Mouse (Mus musculus) hindbrain, postnatal 0 days (tissue): ENCODE results near the gene Hoxa10. TPM values are rescaled to one million over a fixed set of nuclear protein-coding genes. Genes with fewer than 3 reads are reported as not detected.
A peak's percentile ranks its signal among the peaks of the same experiment; 100 is the strongest.

ENCODE experiments used
- ATAC-seq: fragments of 200-750 bp; cut with Nextera tagmentation; 2 replicates; pipeline ENCODE4 v1.8.0; 2017; ENCODE audit warnings: mild to moderate bottlenecking, moderate TSS enrichment, moderate library complexity
- DNase-seq: peaks from one replicate; pipeline ENCODE4 v3.0.0-alpha.2; 2015; ENCODE audit warnings: low spot score
- H3K27ac ChIP-seq: fragments of 300-500 bp; sonication (generic); 2 replicates; pipeline ENCODE4 v1.5.1; 2014; ENCODE audit warnings: mild to moderate bottlenecking
- H3K27me3 ChIP-seq: fragments of 300-500 bp; sonication (generic); 2 replicates; pipeline ENCODE4 v1.6.1; 2014; ENCODE audit warnings: low read length, mixed read lengths; ENCODE audit not compliant: insufficient read depth
- H3K36me3 ChIP-seq: fragments of 300-500 bp; sonication (generic); 2 replicates; pipeline ENCODE4 v1.6.1; 2014; ENCODE audit warnings: low read length, mixed read lengths; ENCODE audit not compliant: insufficient read depth
- H3K4me1 ChIP-seq: fragments of 300-500 bp; sonication (generic); 2 replicates; pipeline ENCODE4 v1.6.1; 2014; ENCODE audit warnings: antibody characterized with exemption, low read length, mixed read lengths; ENCODE audit not compliant: insufficient read depth
- H3K4me2 ChIP-seq: fragments of 300-500 bp; sonication (generic); 2 replicates; pipeline ENCODE4 v1.6.1; 2014; ENCODE audit warnings: low read depth, mild to moderate bottlenecking, low read length, moderate library complexity, mixed read lengths
- H3K4me3 ChIP-seq: fragments of 300-500 bp; sonication (generic); 2 replicates; pipeline ENCODE4 v1.5.1; 2014; ENCODE audit warnings: low read length
- H3K9ac ChIP-seq: fragments of 300-500 bp; sonication (generic); replicated peaks from 2 replicates; pipeline ENCODE4 v1.6.1; 2014; ENCODE audit warnings: mild to moderate bottlenecking, low read length, moderate library complexity, mixed read lengths
- H3K9me3 ChIP-seq: fragments of 300-500 bp; sonication (generic); 2 replicates; pipeline ENCODE4 v1.6.1; 2016; ENCODE audit warnings: low read length, mixed read lengths
- CTCF ChIP-seq: IDR thresholded peaks from 2 replicates; pipeline ENCODE4 v1.5.1; 2016; ENCODE audit warnings: antibody characterized with exemption, control low read depth, low read depth
- WGBS: fragments of 180-500 bp; shearing (Covaris S2); extraction: QIAGEN DNeasy Blood & Tissue Kit; methylation state at CpG from one replicate; pipeline ENCODE4 v1.1.7; 2014; 5-methylcytosine and 5-hydroxymethylcytosine counted together
- polyA plus RNA-seq: library from polyadenylated mRNA; unstranded; fragments of >200 nt; fragmentation: Nextera tagmentation; extraction: Ambion mirVana; gene quantifications from 2 replicates; pipeline ENCODE4 v1.2.1, GENCODE M21; 2015
- total RNA-seq: library from RNA; depleted of rRNA; stranded (reverse); fragments of >200 nt; gene quantifications from 2 replicates; pipeline ENCODE4 v1.2.3, GENCODE M21; 2014

The Hoxa10 gene
- total and polyA plus RNA-seq, 2 experiments from 2014 or later: not detected

GRCm38 (mm10) chr6:52205638-52206621, 34.7 kb downstream of the Hoxa10 start:
- Histone ChIP-seq H3K36me3 (no peaks in the 10 kb centered on the region), H3K4me2 (peak overlapping the region; percentile 19), H3K27me3 (peaks cover 87% of the 10 kb centered on the region), H3K4me1 (no peaks in the 10 kb centered on the region), H3K27ac (peak overlapping the region; percentile 38), H3K9me3 (no peaks in the 10 kb centered on the region), H3K9ac (no peak overlapping the region), H3K4me3 (no peak overlapping the region)
- ATAC-seq: no peak
- DNase-seq: no peak
- TF ChIP-seq CTCF: no peak
- 3% methylated on average over 55 of the region's 55 CpGs for WGBS

GRCm38 (mm10) chr6:52205221-52205620, 35.4 kb downstream of the Hoxa10 start:
- Histone ChIP-seq H3K4me1 (no peaks in the 10 kb centered on the region), H3K9me3 (no peaks in the 10 kb centered on the region), H3K27ac (peak overlapping the region; percentile 38; the same call in 1 of the 2 replicates), H3K4me3 (no peak overlapping the region), H3K4me2 (peak overlapping the region; percentile 52; the same call in 1 of the 2 replicates), H3K36me3 (no peaks in the 10 kb centered on the region), H3K9ac (no peak overlapping the region), H3K27me3 (peaks cover 87% of the 10 kb centered on the region)
- 8% methylated on average over 14 of the region's 14 CpGs for WGBS
- no peak for TF ChIP-seq CTCF
- no peak for DNase-seq
- no peak for ATAC-seq

GRCm38 (mm10) chr6:52204050-52204752, 36.5 kb downstream of the Hoxa10 start, which contains the start of gene Hoxa5:
Gene Hoxa5 (minus strand): TSS chr6:52204587.
- peak within 1 kb of the TSS; percentile 52 for H3K4me2 ChIP-seq
- peaks cover 87% of the 10 kb centered on the region for H3K27me3 ChIP-seq
- DNase-seq (peak; percentile 83), ATAC-seq (peak; percentile 82)
- no peaks in the 10 kb centered on the region for H3K9me3 ChIP-seq
- TF ChIP-seq CTCF: peak; percentile 67
- peak within 1 kb of the TSS; percentile 41 for H3K4me3 ChIP-seq
- no peaks in the 10 kb centered on the region for H3K36me3 ChIP-seq
- H3K27ac ChIP-seq: peak within 1 kb of the TSS; percentile 69
- WGBS: under 1% methylated on average over 65 of the region's 65 CpGs
- peak within 1 kb of the TSS; percentile 44 for H3K9ac ChIP-seq
- no peaks in the 10 kb centered on the region for H3K4me1 ChIP-seq

- H3K36me3 ChIP-seq: no peaks in the 10 kb centered on the region
- H3K9me3 ChIP-seq: no peaks in the 10 kb centered on the region
- peak overlapping the region; percentile 41 for H3K4me3 ChIP-seq
- H3K4me2 ChIP-seq: peak overlapping the region; percentile 52
- WGBS: 0% methylated on average over 33 of the region's 46 CpGs
- no peak for TF ChIP-seq CTCF
- 0 out of 2 replicates have a peak, but pooled peaks have one; percentile 40 for ATAC-seq
- H3K27me3 ChIP-seq: peaks cover 87% of the 10 kb centered on the region
- H3K4me1 ChIP-seq: no peaks in the 10 kb centered on the region
- peak overlapping the region; percentile 69 for H3K27ac ChIP-seq
- no peak for DNase-seq
- peak overlapping the region; percentile 44 for H3K9ac ChIP-seq
Observed at GRCm38 (mm10) chr6:52203371-52204049, 37.1 kb downstream of the Hoxa10 start.

GRCm38 (mm10) chr6:52203121-52203370, 37.6 kb downstream of the Hoxa10 start:
- DNase-seq: no peak
- H3K36me3 ChIP-seq: no peaks in the 10 kb centered on the region
- no peaks in the 10 kb centered on the region for H3K4me1 ChIP-seq
- no peak overlapping the region for H3K27ac ChIP-seq
- 0 out of 2 replicates have a peak overlapping the region, but pooled peaks have one; percentile 44 for H3K9ac ChIP-seq
- H3K4me2 ChIP-seq: peak overlapping the region; percentile 52
- no peak for ATAC-seq
- TF ChIP-seq CTCF: no peak
- under 1% methylated on average over 10 of the region's 10 CpGs for WGBS
- peaks cover 87% of the 10 kb centered on the region for H3K27me3 ChIP-seq
- no peaks in the 10 kb centered on the region for H3K9me3 ChIP-seq
- peak overlapping the region; percentile 41 for H3K4me3 ChIP-seq

GRCm38 (mm10) chr6:52202362-52203120, 38.1 kb downstream of the Hoxa10 start:
- Histone ChIP-seq H3K9me3 (no peaks in the 10 kb centered on the region), H3K4me1 (no peaks in the 10 kb centered on the region), H3K27ac (no peak overlapping the region), H3K9ac (peak overlapping the region; percentile 44; the same call in 1 of the 2 replicates), H3K4me3 (peak overlapping the region; percentile 41), H3K4me2 (peak overlapping the region; percentile 52), H3K36me3 (no peaks in the 10 kb centered on the region), H3K27me3 (peaks cover 89% of the 10 kb centered on the region)
- WGBS: 5% methylated on average over 22 of the region's 22 CpGs
- ATAC-seq (no peak), DNase-seq (no peak)
- no peak for TF ChIP-seq CTCF
